Mouse (Mus musculus): ENCODE measurements around the gene Begain.

Begain gene

GRCm38 (mm10) chr12:109068167-109068653 is at the start of gene Begain:
Gene Begain, minus strand, starts transcription at chr12:109068217.
- no peak for DNase-seq (ENCODE audit: low spot score)

DNA sequence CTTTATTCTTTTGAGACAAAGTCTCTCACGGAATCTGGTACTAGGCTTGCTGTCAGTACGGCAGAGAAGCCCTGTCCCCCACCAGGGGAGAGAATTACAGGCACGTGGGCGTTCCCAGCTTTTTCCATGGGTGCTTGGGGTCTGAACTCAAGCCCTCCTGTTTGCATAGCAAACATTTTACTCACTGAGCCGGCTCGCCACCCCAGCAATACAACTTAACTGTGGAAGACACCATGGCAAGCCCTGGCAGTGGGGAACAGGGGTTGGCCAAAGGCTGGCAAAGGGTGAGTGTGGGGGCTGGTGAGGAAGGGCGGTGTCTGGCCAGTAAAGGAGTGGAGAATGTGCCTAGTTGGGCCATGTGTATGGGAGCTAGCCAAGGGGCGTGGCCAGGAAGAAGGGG is 47.7 kb upstream of the Begain start:
- no peak for DNase-seq (ENCODE audit: low spot score)

- no peak for DNase-seq (ENCODE audit: low spot score)
Observed at GRCm38 (mm10) chr12:109115161-109115560, 47.1 kb upstream of the Begain start.

GRCm38 (mm10) chr12:109112996-109113592 is 45.1 kb upstream of the Begain start:
- no peak for DNase-seq (ENCODE audit: low spot score)

- no peak for DNase-seq (ENCODE audit: low spot score)
Observed at GRCm38 (mm10) chr12:109112354-109112995, 44.5 kb upstream of the Begain start.

DNA sequence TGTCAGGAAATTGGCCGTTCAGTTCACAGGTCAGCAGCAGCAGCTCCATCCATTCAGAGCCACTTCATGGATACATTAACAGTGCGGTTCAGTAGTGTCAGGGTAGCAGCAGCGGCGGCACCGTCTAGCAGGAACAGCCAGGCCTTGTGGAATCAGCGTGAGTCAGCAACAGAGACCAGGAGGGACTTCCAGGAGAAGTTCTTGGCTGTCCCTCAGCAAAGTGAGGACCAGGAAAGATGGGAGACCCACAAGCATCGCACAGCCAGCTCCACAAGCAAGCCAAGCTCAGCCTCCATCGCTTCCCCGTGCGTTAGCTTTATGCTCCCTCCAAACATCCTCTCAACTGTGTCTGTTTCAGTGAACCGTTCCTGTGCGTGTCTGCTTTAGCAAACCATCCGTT is 40.9 kb upstream of the Begain start:
- no peak for DNase-seq (ENCODE audit: low spot score)

DNA sequence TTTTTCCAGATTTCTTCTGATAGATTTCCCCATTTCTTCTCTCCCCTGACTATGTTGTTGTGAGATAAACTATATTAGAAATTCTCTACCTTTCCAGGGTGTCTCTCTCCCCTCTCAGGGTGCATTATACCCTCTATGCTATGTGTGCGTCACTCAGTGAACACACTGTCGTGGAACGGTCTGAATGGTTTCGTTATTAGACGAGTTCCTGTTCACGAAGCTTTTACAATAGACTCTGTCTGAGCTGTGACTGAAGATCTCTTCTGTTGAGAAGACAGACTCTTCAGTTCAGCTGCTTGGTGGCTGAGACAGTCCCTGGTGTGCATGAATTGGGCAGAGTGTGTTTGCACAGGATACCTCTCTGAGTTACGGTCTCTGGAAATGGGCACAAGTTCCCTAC is 32.4 kb upstream of the Begain start:
- no peak for DNase-seq (ENCODE audit: low spot score)

DNA sequence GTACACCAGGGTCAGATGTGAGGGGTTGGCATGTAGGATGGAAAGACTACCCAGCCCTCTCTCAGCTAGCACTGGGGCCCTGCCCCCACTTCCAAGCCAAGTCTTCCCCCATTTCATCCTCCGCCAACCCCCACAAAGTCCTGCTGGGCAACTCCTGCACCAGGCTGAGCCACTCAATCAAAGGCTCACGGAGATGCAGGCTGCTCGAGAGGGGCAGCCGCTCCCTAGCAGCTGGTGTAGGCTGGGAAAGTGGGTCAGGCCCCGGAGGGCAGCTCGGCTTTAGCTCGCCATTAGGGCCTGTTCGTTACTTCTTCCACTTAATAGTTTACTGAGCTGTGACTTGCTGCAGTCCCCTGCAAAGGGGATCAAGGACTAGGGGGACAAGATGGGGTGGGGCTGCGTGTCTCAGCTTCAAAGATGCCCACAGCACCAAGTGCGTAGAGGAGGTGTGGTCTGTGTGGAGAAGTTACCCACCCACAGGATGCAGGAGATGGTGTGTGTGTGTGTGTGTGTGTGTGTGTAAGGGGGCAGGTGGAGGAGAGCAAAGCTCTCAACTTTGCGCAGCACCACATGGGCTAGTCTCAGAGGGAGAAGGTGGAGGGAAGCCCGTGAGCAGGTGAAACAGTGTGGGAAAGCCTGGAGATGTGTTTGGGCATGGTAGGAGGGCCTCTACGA is 22.6 kb upstream of the Begain start:
- no peak for DNase-seq (ENCODE audit: low spot score)

GRCm38 (mm10) chr12:109090041-109090440 is 22.0 kb upstream of the Begain start:
- no peak for DNase-seq (ENCODE audit: low spot score)

GRCm38 (mm10) chr12:109086111-109086510 is 18.1 kb upstream of the Begain start:
- DNase-seq (ENCODE audit: low spot score): no peak

DNA sequence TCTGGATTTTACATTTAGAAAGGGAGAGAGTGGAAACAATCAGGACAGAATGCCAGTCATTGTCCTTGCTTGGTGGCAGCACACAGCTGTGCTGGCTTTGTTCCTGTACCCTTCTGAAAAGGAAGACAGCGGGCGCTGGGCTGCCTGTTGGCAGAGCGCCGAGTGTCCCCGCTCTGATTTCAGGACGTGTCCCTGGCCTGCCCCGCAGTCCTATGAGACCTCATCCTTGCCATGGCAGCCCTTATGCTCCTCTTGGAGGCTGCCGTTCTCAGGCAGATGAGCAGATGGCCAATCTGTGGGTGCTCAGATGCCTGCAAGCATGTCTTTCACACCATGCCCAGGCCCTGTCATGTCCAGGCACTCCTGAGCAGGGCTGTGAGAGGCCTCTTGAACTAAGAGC is 17.7 kb upstream of the Begain start:
- DNase-seq (ENCODE audit: low spot score): no peak

DNA sequence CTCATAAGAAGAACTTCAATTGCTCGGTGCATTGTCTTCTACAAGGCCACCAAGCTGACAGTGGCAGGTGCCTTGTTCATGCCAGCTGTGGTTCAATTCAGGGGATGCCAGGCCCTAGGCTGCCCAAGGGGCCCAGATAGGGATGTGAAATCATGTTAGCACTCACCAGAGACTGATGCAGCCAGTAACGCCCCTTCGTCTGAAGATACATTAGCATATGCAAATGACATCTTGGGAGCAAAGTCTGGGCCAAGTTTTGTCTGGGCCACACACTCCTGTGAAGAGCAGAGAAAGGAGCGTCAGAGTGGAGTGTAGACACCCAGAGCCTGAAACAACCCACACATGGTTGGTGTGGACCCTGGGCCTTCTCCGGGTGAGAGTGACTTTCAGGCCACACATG is 17.0 kb upstream of the Begain start:
- no peak for DNase-seq (ENCODE audit: low spot score)

- DNase-seq (ENCODE audit: low spot score): no peak
Observed at GRCm38 (mm10) chr12:109083476-109083875, 15.5 kb upstream of the Begain start.

DNA sequence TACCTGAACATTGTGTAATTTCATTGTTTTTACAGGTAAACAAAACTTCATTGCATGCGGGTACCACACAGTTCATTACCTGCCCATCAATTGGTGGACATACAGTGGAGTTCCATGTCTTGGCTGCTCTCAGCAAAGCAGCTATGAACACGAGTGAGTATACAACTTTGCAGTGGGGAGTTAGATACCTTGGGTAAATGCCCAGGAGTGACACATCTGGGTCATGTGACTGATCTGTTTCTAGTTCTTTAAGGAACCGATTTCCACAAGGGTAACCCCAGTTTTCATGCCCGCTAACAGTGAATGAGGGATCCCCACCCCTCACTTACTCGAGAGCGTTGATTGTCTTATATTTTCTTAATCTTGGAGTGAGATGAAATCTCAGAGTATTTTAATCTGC is 9.0 kb upstream of the Begain start:
- DNase-seq (ENCODE audit: low spot score): no peak

DNA sequence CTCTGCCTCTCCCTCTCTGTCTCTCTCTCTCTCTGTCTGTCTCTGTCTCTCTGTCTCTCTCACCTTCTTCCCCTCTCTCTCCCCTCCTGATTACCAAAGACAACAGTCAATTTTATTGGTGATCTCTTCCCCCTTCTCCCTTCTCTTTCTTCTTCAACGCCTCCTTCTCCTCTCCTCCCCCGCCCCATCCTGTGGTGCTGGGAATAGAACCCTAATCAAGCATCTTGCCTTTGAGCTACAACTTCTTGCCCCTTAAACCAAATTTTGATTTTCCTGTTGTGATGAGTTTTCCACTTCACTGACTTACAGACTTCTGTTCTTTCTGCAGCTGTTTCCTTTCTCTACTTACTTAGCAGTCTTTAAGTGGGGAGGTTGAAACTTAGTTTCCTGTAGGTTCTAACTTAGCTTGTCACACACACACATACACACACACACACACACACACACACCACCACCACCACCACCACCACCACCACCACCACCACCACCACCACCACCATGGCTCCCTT is 6.8 kb upstream of the Begain start:
- no peak for DNase-seq (ENCODE audit: low spot score)

- peak; percentile 12 for DNase-seq (ENCODE audit: low spot score)
Observed at GRCm38 (mm10) chr12:109074106-109074505, 6.1 kb upstream of the Begain start.

GRCm38 (mm10) chr12:109071248-109071647 is 3.2 kb upstream of the Begain start:
- peak; percentile 16 for DNase-seq (ENCODE audit: low spot score)

DNA sequence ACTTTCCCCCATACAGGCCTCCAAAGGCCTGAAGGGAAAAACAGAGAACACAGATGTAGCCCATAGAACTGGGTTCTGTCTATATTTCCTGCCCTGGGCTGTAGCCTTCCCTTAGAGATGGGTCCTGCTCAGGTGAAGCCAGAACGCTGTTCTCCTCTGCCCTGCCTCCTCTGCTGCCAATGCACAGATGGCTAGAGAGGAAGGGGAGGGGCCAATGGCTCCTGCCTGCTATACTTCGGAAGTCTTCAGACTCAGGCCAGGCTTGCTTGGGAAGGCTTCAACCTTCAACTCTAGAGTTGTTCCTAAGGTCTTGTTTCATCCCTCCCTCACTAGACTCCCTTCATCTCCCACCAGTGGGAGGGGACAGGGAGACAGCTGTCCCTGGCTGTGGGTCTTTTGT is 1.7 kb upstream of the Begain start:
- DNase-seq (ENCODE audit: low spot score): no peak

DNA sequence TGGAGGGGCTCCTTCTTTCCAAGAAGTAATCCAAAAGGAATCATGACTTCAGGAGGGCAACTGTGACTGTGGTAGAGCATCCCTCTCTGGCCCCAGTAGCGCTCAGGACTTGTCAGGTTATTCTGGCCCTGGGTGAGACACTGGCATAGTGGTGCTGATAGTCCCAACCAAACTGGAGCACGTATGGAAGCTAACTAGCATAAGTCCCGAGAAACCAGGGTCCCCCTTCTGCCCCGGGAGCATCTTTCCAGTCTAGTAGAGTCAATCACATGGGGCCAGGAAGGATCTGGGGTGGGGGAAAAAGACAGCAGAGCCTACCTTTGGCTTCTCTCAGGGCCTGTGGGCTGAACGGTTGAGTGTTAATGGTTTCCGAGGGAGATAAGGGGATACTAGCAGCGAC is 721 bp upstream of the Begain start:
- no peak for DNase-seq (ENCODE audit: low spot score)

DNA sequence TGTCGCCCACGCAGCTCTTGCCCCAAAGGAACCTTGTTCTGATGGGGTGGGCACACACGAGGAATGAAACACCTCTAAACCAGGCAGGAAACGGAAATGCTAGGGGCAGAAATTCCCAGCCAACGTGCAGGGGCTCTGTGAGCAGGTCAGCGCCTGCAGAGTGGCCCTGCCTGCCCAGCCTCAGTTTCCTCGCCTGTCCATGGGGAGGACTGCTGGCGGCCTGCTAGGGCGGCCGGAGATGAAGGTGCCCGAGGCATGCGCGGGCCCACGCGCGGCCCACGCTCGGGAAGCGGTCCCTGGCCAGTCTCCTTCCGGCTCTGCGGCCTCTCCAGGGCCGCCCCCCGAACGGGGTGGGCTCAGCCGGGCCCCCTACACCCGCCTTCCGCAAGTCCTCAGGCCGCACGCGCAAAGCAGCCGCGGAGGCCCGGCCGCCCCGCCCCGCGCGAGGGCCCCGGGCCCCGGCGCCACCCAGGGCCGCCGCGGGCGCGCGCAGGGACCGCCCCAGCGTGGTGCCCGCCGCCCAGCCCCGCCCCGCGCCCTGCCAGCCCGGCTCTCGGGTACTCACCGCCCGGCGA is 369 bp downstream of the Begain start:
- DNase-seq (ENCODE audit: low spot score): no peak

DNA sequence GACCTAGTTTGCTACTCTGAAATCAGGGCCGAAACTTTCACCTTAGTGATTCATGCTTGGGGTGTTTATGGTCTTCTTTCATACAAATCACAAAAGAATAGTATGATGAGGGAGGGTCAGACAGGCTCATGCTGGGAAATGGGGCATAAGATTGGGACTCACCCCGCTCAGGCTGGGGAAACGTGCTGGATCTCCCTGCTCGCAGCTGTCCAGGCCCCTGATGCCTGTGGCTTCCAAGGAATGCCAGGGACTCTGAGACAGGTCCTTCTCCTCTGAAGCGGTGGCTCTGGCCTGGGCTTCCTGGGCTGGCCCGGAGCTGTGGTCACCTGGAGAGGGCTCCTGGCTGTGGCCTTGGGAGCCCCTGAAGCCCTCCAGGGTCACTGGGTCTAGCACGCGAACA is 9.4 kb downstream of the Begain start:
- DNase-seq (ENCODE audit: low spot score): no peak

GRCm38 (mm10) chr12:109057736-109058135 is 10.3 kb downstream of the Begain start:
- DNase-seq (ENCODE audit: low spot score): no peak

Measured in lung, postnatal 25 days (tissue).